Mouse (Mus musculus): ENCODE measurements around the gene Mef2b. TPM values are rescaled to one million over a fixed set of nuclear protein-coding genes. Genes with fewer than 3 reads are reported as not detected.
A peak's percentile ranks its signal among the peaks of the same experiment; 100 is the strongest.

Mef2b gene
- polyA plus RNA-seq, 1 experiment: 3.5 TPM

DNA sequence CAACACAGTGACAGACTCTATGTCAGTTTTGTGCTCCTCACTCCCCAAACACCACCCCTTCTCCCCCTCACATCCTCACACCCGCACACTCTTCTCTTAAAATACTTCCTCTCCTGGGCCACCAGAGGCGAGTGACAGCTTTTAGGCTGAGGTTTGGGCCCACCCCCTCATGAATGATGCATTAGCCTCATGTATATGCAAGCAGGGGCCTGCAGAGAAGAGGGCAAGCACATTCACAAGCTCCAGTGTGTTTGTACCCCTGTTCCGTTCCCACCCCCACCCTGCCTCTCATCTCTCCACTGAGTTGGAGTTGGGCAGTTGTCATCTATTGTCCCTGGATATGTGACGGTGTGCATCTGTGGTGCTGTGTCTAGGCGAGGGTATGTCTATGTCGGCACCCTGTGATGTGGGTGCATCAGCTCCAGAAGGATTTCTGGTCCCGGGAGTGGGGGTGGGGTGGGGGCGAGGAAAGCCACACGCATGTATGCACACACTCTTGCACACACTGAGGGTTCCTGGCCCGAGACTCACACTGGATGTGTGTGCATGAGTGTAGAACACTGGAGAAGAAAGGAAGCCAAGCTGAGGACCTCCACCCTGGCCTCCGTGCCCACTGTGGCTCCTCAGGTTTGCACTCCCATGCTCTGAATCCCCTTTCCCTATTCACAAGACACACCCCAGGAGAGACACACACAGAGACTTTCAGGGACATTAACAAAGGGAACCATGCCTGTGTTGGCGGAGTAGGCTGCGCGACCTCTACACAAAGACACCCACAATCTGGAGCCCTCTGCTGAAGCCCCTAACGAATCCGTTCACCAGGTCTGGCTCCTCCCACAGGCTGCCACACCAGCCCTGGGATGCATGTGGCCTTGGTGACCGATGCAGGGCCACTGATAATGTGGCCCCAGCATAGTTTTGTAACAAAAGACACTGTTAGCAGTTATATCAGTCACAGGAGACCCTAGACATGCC, 20.5 kb upstream of the Mef2b start:
- Histone ChIP-seq H3K4me3 (ENCODE audit: control insufficient read depth, insufficient read depth, low read length) (no peak overlapping the region), H3K36me3 (ENCODE audit: control insufficient read depth, insufficient read depth, low read length) (no peaks in the 10 kb centered on the region), H3K4me1 (replicated peaks; ENCODE audit: control insufficient read depth, insufficient read depth, low read length) (no peaks in the 10 kb centered on the region), H3K27me3 (ENCODE audit: control insufficient read depth, insufficient read depth, low read length) (no peaks in the 10 kb centered on the region; the same call in 1 of the 2 replicates), H3K27ac (ENCODE audit: control insufficient read depth, insufficient read depth, low read length) (no peak overlapping the region)
- WGBS: 28% methylated on average over 17 of the region's 17 CpGs
- DNase-seq: no peak
- no peak for TF ChIP-seq POLR2A (IDR thresholded peaks at IDR 0.05; ENCODE audit: control insufficient read depth, extremely low read depth, insufficient read depth, low read length, poor library complexity)
- no peak for TF ChIP-seq CTCF (IDR thresholded peaks at IDR 0.05; ENCODE audit: borderline replicate concordance, control insufficient read depth, extremely low read depth, insufficient read depth, low read length, poor library complexity)

DNA sequence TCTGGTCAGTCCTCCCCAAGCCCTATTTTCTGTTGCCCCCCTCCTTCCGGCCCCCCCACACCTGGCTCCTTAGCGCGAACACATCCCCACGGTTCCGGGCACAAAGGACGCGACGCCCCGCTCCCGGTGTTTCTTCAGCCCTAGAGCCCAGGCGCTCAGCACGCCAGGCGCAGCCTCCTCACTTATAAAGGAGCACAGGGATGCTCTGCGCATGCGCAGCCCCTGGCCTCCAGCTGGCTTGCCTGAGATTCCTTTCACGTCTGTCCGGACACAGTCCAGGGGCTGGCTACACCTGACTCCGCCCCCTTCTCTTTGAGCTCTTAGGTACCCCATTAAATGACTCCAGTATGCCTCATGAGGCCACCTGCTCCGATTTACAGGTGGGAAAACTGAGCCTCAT, 18.8 kb upstream of the Mef2b start, which contains the start of gene Ncan:
Gene Ncan (minus strand): TSS at position 207 of the 400 bp plus-strand sequence.
- peak; percentile 13 for DNase-seq
- no peak for TF ChIP-seq CTCF (IDR thresholded peaks at IDR 0.05; ENCODE audit: borderline replicate concordance, control insufficient read depth, extremely low read depth, insufficient read depth, low read length, poor library complexity)
- no peak for TF ChIP-seq POLR2A (IDR thresholded peaks at IDR 0.05; ENCODE audit: control insufficient read depth, extremely low read depth, insufficient read depth, low read length, poor library complexity)
- Histone ChIP-seq H3K27me3 (ENCODE audit: control insufficient read depth, insufficient read depth, low read length) (no peaks in the 10 kb centered on the region; the same call in 1 of the 2 replicates), H3K27ac (ENCODE audit: control insufficient read depth, insufficient read depth, low read length) (no peak within 1 kb of the TSS), H3K4me3 (ENCODE audit: control insufficient read depth, insufficient read depth, low read length) (no peak within 1 kb of the TSS), H3K36me3 (ENCODE audit: control insufficient read depth, insufficient read depth, low read length) (no peaks in the 10 kb centered on the region), H3K4me1 (replicated peaks; ENCODE audit: control insufficient read depth, insufficient read depth, low read length) (no peaks in the 10 kb centered on the region)
- 6% methylated on average over 19 of the region's 19 CpGs for WGBS

DNA sequence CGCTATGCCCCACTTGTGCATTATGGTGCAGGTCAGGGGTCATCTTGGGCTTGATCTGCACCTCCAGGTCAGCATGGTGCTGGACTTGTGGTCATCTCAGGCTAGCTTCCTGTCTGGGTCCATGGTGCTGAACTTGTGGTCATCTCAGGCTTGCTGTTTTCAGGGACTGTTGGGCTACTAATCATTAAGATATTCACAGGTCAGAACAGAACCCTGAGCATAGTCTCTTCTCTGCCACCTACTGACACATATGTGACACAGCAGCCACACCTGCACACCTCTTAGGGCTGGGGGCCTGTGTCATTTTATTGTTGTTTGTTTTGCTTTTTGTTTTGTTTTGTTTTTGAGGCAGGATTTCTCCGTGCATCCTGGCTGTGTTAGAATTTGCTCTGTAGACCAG, 16.6 kb upstream of the Mef2b start:
- Histone ChIP-seq H3K4me3 (ENCODE audit: control insufficient read depth, insufficient read depth, low read length) (no peak overlapping the region), H3K36me3 (ENCODE audit: control insufficient read depth, insufficient read depth, low read length) (no peaks in the 10 kb centered on the region), H3K4me1 (replicated peaks; ENCODE audit: control insufficient read depth, insufficient read depth, low read length) (no peaks in the 10 kb centered on the region), H3K27ac (ENCODE audit: control insufficient read depth, insufficient read depth, low read length) (no peak overlapping the region), H3K27me3 (ENCODE audit: control insufficient read depth, insufficient read depth, low read length) (no peaks in the 10 kb centered on the region; the same call in 1 of the 2 replicates)
- TF ChIP-seq CTCF (IDR thresholded peaks at IDR 0.05; ENCODE audit: borderline replicate concordance, control insufficient read depth, extremely low read depth, insufficient read depth, low read length, poor library complexity) (no peak), POLR2A (IDR thresholded peaks at IDR 0.05; ENCODE audit: control insufficient read depth, extremely low read depth, insufficient read depth, low read length, poor library complexity) (no peak)
- DNase-seq: peak; percentile 24
- WGBS: 67% methylated on average over 2 of the region's 2 CpGs

DNA sequence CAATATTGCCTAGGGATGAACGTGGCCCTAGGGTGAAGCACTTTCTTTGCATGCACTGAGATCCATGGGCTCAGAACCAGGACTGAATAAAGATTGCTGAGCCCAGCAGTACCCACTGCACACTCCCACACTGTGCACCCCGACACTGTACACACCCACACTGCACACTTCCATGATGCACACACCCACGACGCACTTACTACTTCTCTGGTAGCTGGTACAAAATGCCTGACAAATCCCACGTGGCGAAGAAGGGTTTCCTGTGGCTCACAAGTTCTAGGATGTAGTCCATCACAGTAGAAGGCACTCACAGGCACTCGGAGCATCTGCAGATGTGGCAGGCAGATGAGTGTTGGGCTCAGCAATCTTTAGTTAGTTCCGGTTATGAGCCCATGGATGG, 14.5 kb upstream of the Mef2b start:
- no peak overlapping the region for H3K27ac ChIP-seq (ENCODE audit: control insufficient read depth, insufficient read depth, low read length)
- H3K36me3 ChIP-seq (ENCODE audit: control insufficient read depth, insufficient read depth, low read length): no peaks in the 10 kb centered on the region
- TF ChIP-seq CTCF (IDR thresholded peaks at IDR 0.05; ENCODE audit: borderline replicate concordance, control insufficient read depth, extremely low read depth, insufficient read depth, low read length, poor library complexity) (no peak), POLR2A (IDR thresholded peaks at IDR 0.05; ENCODE audit: control insufficient read depth, extremely low read depth, insufficient read depth, low read length, poor library complexity) (no peak)
- no peaks in the 10 kb centered on the region for H3K4me1 ChIP-seq (replicated peaks; ENCODE audit: control insufficient read depth, insufficient read depth, low read length)
- no peak overlapping the region for H3K4me3 ChIP-seq (ENCODE audit: control insufficient read depth, insufficient read depth, low read length)
- no peak for DNase-seq
- WGBS: 67% methylated on average over 8 of the region's 8 CpGs
- H3K27me3 ChIP-seq (ENCODE audit: control insufficient read depth, insufficient read depth, low read length): no peaks in the 10 kb centered on the region; the same call in 1 of the 2 replicates

DNA sequence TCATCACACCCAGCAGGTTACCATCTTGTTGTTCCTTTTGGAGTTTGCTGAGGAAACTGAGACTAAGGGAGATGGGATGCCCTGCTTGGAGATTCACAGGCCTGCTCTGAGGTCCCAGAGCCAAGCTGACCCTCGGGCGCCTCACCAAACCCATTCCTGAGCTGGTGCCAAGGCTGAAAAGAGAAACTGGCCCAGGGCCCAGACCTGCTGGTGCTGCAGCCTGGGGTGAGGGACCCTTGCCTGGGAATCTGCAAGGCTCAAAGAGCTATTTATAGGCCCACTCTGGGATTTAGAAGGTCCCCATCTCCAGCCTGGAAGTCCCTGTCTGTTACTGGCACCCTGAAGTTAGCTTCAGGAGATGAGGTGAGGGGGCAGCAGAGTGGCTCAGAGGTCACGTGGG, 11.1 kb upstream of the Mef2b start:
- H3K27ac ChIP-seq (ENCODE audit: control insufficient read depth, insufficient read depth, low read length): no peak overlapping the region
- no peak overlapping the region for H3K4me3 ChIP-seq (ENCODE audit: control insufficient read depth, insufficient read depth, low read length)
- H3K36me3 ChIP-seq (ENCODE audit: control insufficient read depth, insufficient read depth, low read length): peaks cover 3% of the 10 kb centered on the region; the same call in 1 of the 2 replicates
- WGBS: 93% methylated on average over 3 of the region's 3 CpGs
- H3K27me3 ChIP-seq (ENCODE audit: control insufficient read depth, insufficient read depth, low read length): no peaks in the 10 kb centered on the region
- H3K4me1 ChIP-seq (replicated peaks; ENCODE audit: control insufficient read depth, insufficient read depth, low read length): peaks cover 17% of the 10 kb centered on the region
- TF ChIP-seq POLR2A (IDR thresholded peaks at IDR 0.05; ENCODE audit: control insufficient read depth, extremely low read depth, insufficient read depth, low read length, poor library complexity) (no peak), CTCF (IDR thresholded peaks at IDR 0.05; ENCODE audit: borderline replicate concordance, control insufficient read depth, extremely low read depth, insufficient read depth, low read length, poor library complexity) (no peak)
- no peak for DNase-seq

DNA sequence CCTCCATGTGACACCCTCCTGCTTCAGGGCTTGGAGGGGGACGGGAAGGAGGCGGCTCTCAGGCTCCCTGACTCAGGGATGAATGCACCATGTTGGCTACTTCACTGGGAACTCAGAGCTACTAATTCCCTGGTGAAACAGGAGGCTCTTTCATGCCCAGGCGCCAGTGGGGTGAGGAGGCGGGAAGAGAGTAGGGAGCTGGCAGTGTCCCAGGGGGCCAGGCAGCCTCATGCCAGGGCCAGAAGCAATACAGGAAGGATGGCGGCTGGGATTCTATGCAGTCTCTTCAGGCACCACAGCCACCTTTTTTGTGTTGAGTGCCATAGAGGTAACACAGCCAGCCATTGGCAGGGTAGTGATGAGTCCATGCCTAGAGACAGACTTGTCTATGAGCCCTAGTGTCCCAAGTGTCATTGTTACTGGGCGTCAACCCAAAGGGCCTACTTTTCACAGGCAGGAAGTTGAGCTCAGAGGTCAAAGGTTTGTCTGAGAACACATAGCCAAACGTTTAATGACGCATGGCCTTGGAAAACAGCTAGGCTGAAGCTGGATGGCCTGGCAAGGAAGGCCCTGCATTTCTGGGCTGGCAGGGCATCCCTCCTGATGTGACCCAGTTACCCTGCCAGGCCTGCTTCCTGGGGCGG, 10.1 kb upstream of the Mef2b start:
- TF ChIP-seq CTCF (IDR thresholded peaks at IDR 0.05; ENCODE audit: borderline replicate concordance, control insufficient read depth, extremely low read depth, insufficient read depth, low read length, poor library complexity) (no peak), POLR2A (IDR thresholded peaks at IDR 0.05; ENCODE audit: control insufficient read depth, extremely low read depth, insufficient read depth, low read length, poor library complexity) (no peak)
- WGBS: 90% methylated on average over 9 of the region's 9 CpGs
- Histone ChIP-seq H3K4me1 (replicated peaks; ENCODE audit: control insufficient read depth, insufficient read depth, low read length) (peaks cover 17% of the 10 kb centered on the region), H3K27ac (ENCODE audit: control insufficient read depth, insufficient read depth, low read length) (no peak overlapping the region), H3K36me3 (ENCODE audit: control insufficient read depth, insufficient read depth, low read length) (peaks cover 6% of the 10 kb centered on the region; the same call in 1 of the 2 replicates), H3K27me3 (ENCODE audit: control insufficient read depth, insufficient read depth, low read length) (no peaks in the 10 kb centered on the region), H3K4me3 (ENCODE audit: control insufficient read depth, insufficient read depth, low read length) (no peak overlapping the region)
- no peak for DNase-seq
